Mouse (Mus musculus) kidney, adult 9 months (tissue): ENCODE results near the gene Snd1.

ENCODE experiments used
- DNase-seq: peaks from one replicate; pipeline ENCODE4 v3.0.0; 2022

Gene Snd1

GRCm38 (mm10) chr6:28599120-28599519 lies 124.2 kb downstream of the Snd1 start:
- no peak for DNase-seq

- DNase-seq: no peak
Measured at GRCm38 (mm10) chr6:28600404-28600803, 125.5 kb downstream of the Snd1 start.

- DNase-seq: no peak
Measured at GRCm38 (mm10) chr6:28603401-28603800, 128.5 kb downstream of the Snd1 start.

DNA sequence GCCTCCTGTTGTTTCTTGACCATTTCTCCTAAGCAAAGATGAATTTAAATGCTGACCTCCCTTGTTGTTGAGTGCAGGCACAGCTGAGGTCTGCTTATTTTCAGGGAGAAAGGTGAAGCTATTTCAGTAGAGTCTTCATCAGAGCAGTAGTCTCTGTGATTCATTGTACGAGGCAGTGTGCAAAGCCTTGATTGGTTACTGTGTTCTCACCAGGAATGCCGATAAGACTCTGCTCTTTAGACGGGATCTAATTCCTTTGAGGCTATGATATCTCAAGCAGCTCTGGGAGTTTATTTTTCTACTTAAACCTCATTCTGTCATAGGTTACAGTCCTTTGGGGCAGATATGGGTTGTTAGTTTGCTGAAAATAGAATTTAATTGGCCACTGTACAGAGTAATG lies 128.9 kb downstream of the Snd1 start:
- DNase-seq: no peak

- no peak for DNase-seq
Measured at GRCm38 (mm10) chr6:28609291-28609690, 134.4 kb downstream of the Snd1 start.

DNA sequence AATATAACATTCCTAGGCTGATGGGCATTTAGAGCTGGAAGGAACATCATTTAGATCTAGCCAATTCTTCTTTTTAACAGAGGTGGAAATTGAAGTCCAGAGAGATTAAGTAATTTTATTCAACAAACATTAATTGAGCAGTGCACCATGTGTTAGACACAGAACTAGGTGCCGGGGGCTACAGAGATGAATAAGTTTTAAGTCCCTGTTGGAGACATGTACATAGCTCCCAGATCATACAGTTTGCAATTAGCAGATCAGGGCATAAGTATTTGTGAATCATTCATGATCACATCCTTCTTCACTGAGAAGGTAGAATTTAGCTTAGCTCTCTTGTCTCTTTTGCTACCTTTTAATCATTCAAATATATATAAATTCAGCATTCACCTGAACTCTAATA lies 135.2 kb downstream of the Snd1 start:
- DNase-seq: no peak

DNA sequence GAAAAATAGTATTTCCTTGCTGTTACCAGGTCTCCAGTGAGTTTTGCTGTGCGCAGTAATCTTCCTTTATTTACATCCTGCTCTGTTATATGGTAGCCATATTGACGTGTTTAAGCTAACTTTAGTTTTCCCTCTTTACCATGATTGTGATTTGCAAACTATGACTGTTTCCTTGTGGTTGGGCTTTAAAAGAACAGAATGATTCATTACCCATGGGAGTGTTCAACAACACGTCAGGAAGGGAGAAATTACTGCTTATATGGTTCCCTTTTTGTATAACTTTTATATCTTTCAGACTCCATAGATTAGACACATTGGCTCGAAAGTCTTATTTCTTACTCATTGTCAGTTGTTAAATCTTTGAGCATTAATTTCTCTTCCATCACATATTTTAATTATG lies 138.5 kb downstream of the Snd1 start:
- no peak for DNase-seq

GRCm38 (mm10) chr6:28614856-28615255 lies 139.9 kb downstream of the Snd1 start:
- no peak for DNase-seq

DNA sequence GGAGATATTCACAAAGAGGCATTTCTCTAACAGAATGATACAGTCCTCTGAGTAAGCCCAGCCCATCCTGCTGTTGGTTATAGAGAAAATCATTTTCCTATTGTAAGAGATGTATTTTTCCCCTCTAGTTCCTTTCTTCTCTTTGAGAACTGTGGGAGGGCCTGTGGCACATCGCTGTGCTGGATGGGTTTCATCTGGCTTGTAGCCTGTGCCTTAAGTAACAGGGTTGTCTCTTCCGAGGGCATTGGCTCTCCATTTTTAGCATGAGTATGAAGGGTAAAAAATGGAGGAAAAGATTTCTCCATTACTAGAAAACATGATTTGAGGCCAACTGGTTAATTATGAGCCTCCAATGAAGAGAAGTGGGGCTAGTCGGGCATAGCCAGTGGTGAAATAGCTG lies 140.5 kb downstream of the Snd1 start:
- no peak for DNase-seq

DNA sequence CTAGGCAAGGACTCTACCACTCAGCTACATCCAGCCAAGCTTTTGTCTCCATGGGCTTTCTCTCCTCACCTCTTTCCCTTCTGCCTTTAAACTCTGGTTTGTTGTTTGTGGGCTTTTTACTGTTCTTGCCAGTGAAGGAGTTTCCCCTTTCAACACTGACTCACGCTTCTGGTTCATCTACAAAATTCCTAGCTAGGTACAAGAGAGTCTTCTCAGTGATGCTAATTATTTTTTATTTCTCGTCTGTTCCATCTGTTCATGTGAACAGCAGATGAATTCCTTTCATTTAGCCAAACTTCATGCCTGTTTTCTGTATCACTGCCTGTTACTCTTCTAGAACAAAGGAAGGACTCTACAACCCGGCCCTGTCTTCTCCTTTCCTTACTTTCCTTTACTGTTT lies 141.0 kb downstream of the Snd1 start:
- no peak for DNase-seq

GRCm38 (mm10) chr6:28618299-28618698 lies 143.4 kb downstream of the Snd1 start:
- DNase-seq: no peak

DNA sequence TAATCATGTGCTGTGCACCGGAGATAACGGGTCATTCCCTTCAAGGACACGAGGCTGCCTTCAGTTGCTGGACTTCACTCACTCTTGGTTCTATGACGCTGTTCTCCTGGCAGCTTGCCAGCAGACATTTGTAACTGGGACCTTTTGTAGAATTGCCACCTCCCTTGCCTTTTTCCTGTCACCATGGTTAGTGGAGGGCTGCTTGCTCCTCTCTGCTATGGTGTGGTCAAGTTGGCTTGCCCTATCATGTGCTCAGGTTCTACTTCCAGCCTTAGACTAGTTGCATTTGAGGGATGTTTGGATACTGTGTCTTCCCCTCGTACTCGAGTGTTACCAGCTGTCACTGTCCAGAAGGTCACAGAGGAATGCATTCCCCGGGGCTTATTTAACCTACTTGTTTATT lies 143.8 kb downstream of the Snd1 start:
- DNase-seq: peak; percentile 60

DNA sequence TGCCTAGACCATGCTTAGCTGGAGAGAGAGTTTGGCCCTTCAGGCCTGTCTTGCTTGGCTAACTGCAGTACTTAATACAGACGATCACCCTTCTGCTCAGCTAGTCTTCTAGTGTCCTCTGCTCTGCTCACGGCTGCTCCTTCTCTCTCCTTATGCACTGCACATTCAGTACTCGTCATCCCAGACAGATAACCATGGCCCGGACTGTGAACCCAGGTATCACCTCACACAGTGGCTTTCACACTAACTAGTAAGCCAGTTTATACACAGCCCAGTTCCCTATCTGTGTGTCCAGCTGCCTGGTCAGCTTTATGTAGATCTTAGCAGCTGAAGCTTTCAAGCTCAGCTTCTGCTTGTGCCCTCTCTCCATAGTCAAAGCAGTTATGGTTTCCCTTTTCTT lies 146.5 kb downstream of the Snd1 start:
- no peak for DNase-seq

DNA sequence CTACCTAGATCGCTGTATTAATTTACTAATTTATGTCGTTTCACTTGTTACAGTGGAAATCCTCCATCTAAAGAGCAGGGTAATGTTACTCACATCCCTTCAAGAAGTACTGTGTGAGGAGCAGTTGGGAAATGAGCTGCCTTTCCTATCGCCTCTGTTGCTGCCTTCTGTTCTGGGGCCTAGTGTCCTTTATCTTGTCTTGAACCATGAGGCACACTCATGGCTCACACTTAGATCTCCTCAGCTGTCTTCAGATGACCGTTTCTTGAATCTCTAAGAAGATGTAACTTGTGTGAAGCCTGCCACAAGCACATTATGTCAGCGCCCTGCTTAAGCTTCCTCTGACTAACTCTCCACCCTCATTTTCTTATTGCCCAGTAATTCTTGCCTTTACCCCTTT lies 147.0 kb downstream of the Snd1 start:
- DNase-seq: no peak

DNA sequence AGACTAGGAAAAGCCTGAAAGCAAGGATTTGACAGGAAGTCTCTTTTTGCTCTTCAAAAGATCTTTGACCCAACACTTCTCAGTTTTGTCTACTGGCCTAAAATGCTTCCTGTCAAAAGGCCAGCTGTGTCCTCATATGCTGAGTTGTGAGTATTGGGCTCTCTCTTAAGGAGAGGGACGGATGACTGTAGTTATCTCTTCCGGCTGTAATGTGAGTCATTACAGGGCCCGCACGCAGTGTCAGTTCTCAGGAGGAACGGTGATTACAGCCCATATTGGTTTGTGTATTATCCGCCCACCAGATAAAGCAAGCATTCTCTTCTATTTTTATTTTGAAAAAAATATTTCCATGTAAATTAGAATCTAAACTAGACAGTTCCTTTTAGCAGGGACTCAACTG lies 147.6 kb downstream of the Snd1 start:
- DNase-seq: peak; percentile 30

- DNase-seq: no peak
Measured at GRCm38 (mm10) chr6:28622963-28623362, 148.0 kb downstream of the Snd1 start.

GRCm38 (mm10) chr6:28628408-28628807 lies 153.5 kb downstream of the Snd1 start:
- DNase-seq: no peak

- no peak for DNase-seq
Measured at GRCm38 (mm10) chr6:28629866-28630265, 154.9 kb downstream of the Snd1 start.

DNA sequence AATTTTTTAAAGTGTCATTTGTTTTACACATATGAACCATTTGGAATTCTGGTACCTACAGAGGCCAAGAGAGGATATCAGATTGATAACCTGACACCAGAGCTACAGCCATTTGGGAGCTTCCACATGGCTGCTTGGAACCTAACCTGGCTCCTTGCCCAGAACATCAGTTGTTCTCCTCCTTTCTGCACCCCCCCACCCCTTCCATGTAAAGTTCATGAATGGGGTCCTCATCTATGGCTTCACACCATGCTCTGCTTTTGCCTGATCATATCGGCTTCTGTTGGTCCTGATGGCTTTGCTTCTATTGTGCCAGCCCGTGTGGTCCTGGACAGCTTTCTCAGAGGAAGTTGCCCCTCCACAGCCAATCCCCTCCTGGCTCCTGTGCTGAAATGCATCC lies 156.0 kb downstream of the Snd1 start:
- DNase-seq: no peak

GRCm38 (mm10) chr6:28633120-28633519 lies 158.2 kb downstream of the Snd1 start:
- no peak for DNase-seq

DNA sequence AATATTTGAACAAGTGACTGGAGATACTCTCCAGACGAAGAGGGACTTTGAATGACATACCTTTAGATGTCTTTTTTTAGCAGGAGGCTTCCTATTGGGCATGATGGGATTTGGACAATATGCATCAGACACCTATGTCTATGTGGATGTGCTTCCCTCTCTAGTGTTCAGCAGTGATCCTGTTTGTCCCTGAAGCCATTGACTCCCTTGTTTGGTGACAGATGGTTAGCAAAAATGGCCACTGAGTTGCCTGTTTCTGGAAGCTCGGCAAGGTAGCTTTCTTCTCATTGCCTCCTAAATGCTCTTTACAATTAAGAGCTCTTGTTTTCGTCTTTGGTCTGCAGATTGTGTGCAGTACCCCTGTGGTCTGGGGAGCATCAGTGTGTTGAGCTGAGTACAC lies 158.7 kb downstream of the Snd1 start:
- DNase-seq: no peak

- DNase-seq: no peak
Measured at GRCm38 (mm10) chr6:28635092-28635491, 160.2 kb downstream of the Snd1 start.

- DNase-seq: no peak
Measured at GRCm38 (mm10) chr6:28635531-28636348, 160.8 kb downstream of the Snd1 start.

- DNase-seq: no peak
Measured at GRCm38 (mm10) chr6:28640088-28640487, 165.1 kb downstream of the Snd1 start.

- no peak for DNase-seq
Measured at GRCm38 (mm10) chr6:28642909-28643308, 168.0 kb downstream of the Snd1 start.
